Mouse (Mus musculus): Measurements from ENCODE around the gene Wdr95. TPM values are rescaled to one million over a fixed set of nuclear protein-coding genes. Genes with fewer than 3 reads are reported as not detected.
A peak's percentile ranks its signal among the peaks of the same experiment; 100 is the strongest.

Wdr95 gene
- polyA plus RNA-seq, 1 experiment from 2014 or later = 0.08 TPM

DNA sequence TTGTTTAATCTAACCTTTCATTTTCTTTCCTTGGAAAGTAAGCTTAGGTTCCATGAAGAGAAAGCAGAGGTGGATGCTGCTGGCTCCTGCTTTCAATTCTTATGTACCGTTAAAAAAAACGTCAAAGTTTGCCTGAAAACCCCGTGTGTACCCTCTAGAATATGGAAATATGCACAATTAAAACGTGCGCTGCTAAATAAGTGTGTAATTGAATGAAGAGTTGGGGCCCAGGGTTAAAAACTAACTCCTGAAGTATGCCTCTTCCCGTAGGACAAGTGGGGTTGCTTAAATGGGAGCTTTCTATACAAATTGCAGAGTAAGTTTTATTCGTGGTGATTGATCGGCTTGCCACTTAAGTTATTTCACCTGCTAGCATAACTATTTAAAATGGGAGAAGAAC is 108.8 kb downstream of the Wdr95 start:
- Histone ChIP-seq H3K9ac (replicated peaks) (peak overlapping the region; percentile 59), H3K27me3 (no peaks in the 10 kb centered on the region), H3K4me3 (peak overlapping the region; percentile 71), H3K4me2 (replicated peaks) (peak overlapping the region; percentile 73), H3K9me3 (no peaks in the 10 kb centered on the region), H3K27ac (replicated peaks) (no peak overlapping the region), H3K36me3 (peaks cover 13% of the 10 kb centered on the region), H3K4me1 (peaks cover 29% of the 10 kb centered on the region)
- 63% methylated on average over 8 of the region's 8 CpGs for WGBS
- no peak for ATAC-seq (ENCODE audit: low FRiP score, low read depth)

GRCm38 (mm10) chr5:149641277-149641892 is 112.9 kb downstream of the Wdr95 start:
- WGBS = 89% methylated on average over 8 of the region's 8 CpGs

DNA sequence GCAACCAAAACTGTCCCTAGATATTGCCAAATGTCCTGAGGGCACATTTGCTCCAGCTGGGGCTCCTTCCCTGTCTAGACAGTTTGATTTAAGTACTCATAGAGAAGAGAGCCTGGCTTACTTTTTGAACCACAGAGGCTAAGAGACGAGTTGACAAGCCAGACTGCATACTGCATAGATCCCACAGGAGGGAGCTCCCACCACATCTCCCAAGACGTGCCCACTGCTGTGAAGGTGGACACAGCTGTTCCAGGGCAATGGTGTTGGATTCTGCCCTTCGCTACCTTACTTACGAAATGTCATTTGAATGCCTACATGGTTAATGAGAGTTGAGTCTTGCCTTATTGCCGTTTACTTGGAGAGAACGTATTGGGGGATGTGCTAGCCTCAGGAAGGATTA is 113.9 kb downstream of the Wdr95 start:
- Histone ChIP-seq H3K9ac (replicated peaks) (no peak overlapping the region), H3K36me3 (no peaks in the 10 kb centered on the region), H3K27ac (replicated peaks) (no peak overlapping the region), H3K4me3 (no peak overlapping the region), H3K9me3 (no peaks in the 10 kb centered on the region), H3K4me2 (replicated peaks) (no peak overlapping the region), H3K4me1 (peaks cover 1% of the 10 kb centered on the region; the same call in 1 of the 2 replicates), H3K27me3 (no peaks in the 10 kb centered on the region)
- WGBS = 58% methylated on average over 6 of the region's 6 CpGs
- ATAC-seq (ENCODE audit: low FRiP score, low read depth) = no peak

More at GRCm38 (mm10) chr5:149641277-149641892, 112.9 kb downstream of the Wdr95 start:
- H3K4me1 ChIP-seq = peaks cover 3% of the 10 kb centered on the region; the same call in 1 of the 2 replicates
- H3K9ac ChIP-seq (replicated peaks) = no peak overlapping the region
- H3K9me3 ChIP-seq = no peaks in the 10 kb centered on the region
- H3K27me3 ChIP-seq = no peaks in the 10 kb centered on the region
- H3K4me2 ChIP-seq (replicated peaks) = no peak overlapping the region
- no peak for ATAC-seq (ENCODE audit: low FRiP score, low read depth)
- H3K27ac ChIP-seq (replicated peaks) = no peak overlapping the region
- no peak overlapping the region for H3K4me3 ChIP-seq
- no peaks in the 10 kb centered on the region for H3K36me3 ChIP-seq

DNA sequence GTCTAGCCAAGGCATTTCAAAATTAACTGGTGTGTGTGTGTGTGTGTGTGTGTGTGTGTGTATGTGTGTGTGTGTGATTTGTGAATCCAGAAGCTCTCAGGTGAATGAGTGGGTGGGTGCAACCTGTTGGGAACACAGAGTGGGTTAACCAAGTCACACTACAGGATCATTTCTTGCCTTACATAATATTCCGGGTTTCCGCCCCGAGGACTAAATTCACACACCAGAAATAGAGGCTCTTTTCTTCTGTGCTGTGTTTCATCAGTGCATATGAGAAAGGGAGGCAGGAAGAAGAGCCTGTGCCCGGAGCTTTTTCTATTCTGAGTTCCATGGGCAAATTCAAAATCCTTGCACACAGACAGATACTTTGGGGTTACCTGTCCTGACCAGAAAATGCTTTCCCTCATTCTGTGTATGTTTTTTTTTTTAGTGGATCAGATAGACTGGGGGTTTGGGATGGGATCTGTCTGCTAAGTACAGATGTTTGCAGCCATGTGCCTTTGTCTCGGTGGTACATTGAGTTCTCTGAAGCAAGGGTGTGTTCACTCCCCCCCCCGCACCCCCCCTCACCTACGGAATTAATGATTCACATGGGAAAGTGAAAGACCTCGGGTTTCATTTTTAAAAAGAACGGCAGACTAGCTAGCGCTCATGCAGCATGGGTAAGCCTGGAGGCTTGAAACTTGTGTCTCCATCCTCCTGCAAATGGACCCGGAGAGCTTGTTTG is 114.5 kb downstream of the Wdr95 start:
- Histone ChIP-seq H3K27ac (replicated peaks) (no peak overlapping the region), H3K4me3 (no peak overlapping the region), H3K9me3 (no peaks in the 10 kb centered on the region), H3K4me2 (replicated peaks) (no peak overlapping the region), H3K4me1 (no peaks in the 10 kb centered on the region), H3K27me3 (no peaks in the 10 kb centered on the region), H3K36me3 (no peaks in the 10 kb centered on the region), H3K9ac (replicated peaks) (no peak overlapping the region)
- WGBS = 85% methylated on average over 11 of the region's 11 CpGs
- ATAC-seq (ENCODE audit: low FRiP score, low read depth) = no peak

GRCm38 (mm10) chr5:149647367-149648115 is 119.1 kb downstream of the Wdr95 start:
- Histone ChIP-seq H3K36me3 (no peaks in the 10 kb centered on the region), H3K9me3 (no peaks in the 10 kb centered on the region), H3K27me3 (0 out of 2 replicates have a peak, but pooled peaks cover 9% of the 10 kb centered on the region), H3K4me2 (replicated peaks) (no peak overlapping the region), H3K4me3 (no peak overlapping the region), H3K27ac (replicated peaks) (no peak overlapping the region), H3K9ac (replicated peaks) (no peak overlapping the region), H3K4me1 (peaks cover 3% of the 10 kb centered on the region; the same call in 1 of the 2 replicates)
- WGBS = 68% methylated on average over 8 of the region's 8 CpGs
- peak; percentile 50; the same call in 1 of the 2 replicates for ATAC-seq (ENCODE audit: low FRiP score, low read depth)

DNA sequence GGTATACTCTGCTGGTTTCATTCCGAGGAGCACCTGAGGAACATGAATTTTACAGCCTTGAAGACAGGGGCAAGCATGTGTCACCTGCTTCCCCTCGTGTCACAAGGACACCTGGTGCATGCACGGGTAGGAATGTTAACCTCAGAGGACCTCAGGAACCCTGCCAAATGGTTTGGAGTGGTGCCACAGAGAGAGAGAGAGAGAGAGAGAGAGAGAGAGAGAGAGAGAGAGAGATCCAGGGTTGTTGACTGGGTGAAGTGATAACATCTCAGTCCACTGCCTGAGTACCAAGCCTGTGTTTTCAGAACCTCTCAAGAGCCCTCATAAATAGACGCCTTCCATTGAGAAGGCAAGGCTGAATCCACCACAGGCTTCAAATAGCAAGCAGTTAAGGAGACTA is 119.7 kb downstream of the Wdr95 start:
- Histone ChIP-seq H3K4me3 (no peak overlapping the region), H3K9ac (replicated peaks) (no peak overlapping the region), H3K4me2 (replicated peaks) (no peak overlapping the region), H3K4me1 (peaks cover 3% of the 10 kb centered on the region; the same call in 1 of the 2 replicates), H3K27ac (replicated peaks) (no peak overlapping the region), H3K27me3 (0 out of 2 replicates have a peak, but pooled peaks cover 9% of the 10 kb centered on the region), H3K36me3 (no peaks in the 10 kb centered on the region), H3K9me3 (no peaks in the 10 kb centered on the region)
- ATAC-seq (ENCODE audit: low FRiP score, low read depth) = no peak
- 81% methylated on average over 4 of the region's 4 CpGs for WGBS

DNA sequence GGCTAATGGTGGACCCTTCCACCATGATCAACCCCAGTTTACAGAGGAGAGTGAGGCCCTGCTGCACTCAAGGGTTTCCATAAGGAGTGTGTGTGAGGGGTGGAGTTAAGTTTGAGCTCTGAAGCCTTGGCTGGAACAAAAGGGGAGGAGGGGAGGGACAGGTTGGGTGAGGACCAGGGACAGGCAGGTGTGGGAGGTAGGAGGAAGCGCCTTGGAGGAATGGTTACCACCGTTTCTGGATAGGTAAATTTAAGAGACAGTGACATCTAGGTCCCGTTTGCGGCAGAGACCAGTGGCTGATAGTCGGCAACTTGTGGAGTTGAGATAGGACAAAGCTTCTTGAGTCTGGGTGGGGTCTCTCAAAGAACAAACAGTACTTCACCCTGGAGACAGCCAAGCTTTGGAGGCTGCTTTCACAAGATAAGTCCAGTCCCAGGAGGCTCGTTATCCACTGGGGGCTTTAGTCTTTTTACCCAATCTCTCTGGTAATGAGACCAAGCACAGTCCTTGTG is 120.5 kb downstream of the Wdr95 start:
- Histone ChIP-seq H3K9ac (replicated peaks) (no peak overlapping the region), H3K27ac (replicated peaks) (no peak overlapping the region), H3K36me3 (no peaks in the 10 kb centered on the region), H3K9me3 (no peaks in the 10 kb centered on the region), H3K27me3 (0 out of 2 replicates have a peak, but pooled peaks cover 9% of the 10 kb centered on the region), H3K4me2 (replicated peaks) (no peak overlapping the region), H3K4me1 (peaks cover 3% of the 10 kb centered on the region; the same call in 1 of the 2 replicates), H3K4me3 (no peak overlapping the region)
- ATAC-seq (ENCODE audit: low FRiP score, low read depth) = no peak
- WGBS = 76% methylated on average over 6 of the region's 6 CpGs

DNA sequence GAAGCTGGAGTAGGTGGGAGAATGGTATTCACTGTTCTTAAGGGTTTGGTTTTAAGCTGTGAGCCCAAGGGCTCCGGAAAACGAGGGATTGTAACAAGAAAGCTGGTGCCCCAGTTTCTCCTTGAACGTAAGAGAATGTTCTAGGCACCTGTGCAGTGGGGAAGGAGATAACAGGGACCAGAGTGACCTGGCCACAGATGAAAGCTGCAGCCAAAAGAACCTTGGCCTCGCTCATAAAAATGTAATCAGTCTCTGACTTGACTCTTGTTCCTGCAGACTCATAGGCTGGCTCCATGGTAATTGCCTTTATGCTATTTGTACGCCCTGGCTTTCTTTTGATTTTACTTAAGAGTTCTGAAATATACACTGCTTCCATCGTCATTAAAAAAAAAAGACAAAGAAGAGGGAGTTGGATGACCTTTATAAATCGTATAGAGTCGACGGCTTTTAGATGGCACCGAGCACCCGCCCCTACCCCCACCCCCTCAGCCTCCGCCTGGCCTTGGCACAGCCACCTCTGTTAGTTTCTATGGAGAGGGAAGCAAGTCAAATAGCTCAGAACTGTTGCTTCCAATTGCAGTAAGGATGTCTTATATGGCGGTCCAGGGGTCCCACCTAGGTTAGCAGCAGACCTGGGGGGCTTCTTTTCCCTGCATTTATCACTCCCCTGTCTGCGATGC is 121.2 kb downstream of the Wdr95 start:
- WGBS = 83% methylated on average over 14 of the region's 14 CpGs
- no peak overlapping the region for H3K27ac ChIP-seq (replicated peaks)
- no peaks in the 10 kb centered on the region for H3K9me3 ChIP-seq
- 0 out of 2 replicates have a peak, but pooled peaks cover 9% of the 10 kb centered on the region for H3K27me3 ChIP-seq
- no peak overlapping the region for H3K4me2 ChIP-seq (replicated peaks)
- no peaks in the 10 kb centered on the region for H3K36me3 ChIP-seq
- no peak for ATAC-seq (ENCODE audit: low FRiP score, low read depth)
- no peak overlapping the region for H3K9ac ChIP-seq (replicated peaks)
- H3K4me3 ChIP-seq = no peak overlapping the region
- H3K4me1 ChIP-seq = peaks cover 3% of the 10 kb centered on the region; the same call in 1 of the 2 replicates

DNA sequence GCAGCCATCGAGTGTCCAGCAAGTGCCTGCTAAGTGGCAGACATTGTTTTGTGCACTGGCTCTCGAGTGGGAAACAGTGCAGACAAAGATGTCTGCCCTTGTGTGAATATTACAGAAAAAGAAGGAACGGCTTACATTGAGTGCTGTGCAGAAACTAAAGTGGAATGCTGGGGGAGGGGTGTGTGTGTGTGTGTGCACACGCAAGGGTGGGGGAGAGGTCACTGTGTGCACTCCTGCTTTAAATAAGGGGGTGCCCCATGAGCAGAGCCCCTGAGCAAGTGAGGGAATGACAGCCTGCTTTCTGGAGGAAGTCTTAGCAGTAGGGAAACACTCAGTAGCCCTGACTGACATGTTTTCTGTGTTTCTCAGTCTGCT is 121.7 kb downstream of the Wdr95 start:
- H3K4me1 ChIP-seq = peaks cover 3% of the 10 kb centered on the region; the same call in 1 of the 2 replicates
- no peak overlapping the region for H3K27ac ChIP-seq (replicated peaks)
- 0 out of 2 replicates have a peak, but pooled peaks cover 9% of the 10 kb centered on the region for H3K27me3 ChIP-seq
- H3K36me3 ChIP-seq = no peaks in the 10 kb centered on the region
- H3K9ac ChIP-seq (replicated peaks) = no peak overlapping the region
- 57% methylated on average over 4 of the region's 4 CpGs for WGBS
- H3K4me3 ChIP-seq = no peak overlapping the region
- no peaks in the 10 kb centered on the region for H3K9me3 ChIP-seq
- ATAC-seq (ENCODE audit: low FRiP score, low read depth) = no peak
- H3K4me2 ChIP-seq (replicated peaks) = no peak overlapping the region

- no peak for ATAC-seq (ENCODE audit: low FRiP score, low read depth)
- H3K36me3 ChIP-seq = no peaks in the 10 kb centered on the region
- H3K9me3 ChIP-seq = no peaks in the 10 kb centered on the region
- WGBS = 91% methylated on average over 9 of the region's 9 CpGs
- H3K27ac ChIP-seq (replicated peaks) = no peak overlapping the region
- H3K4me1 ChIP-seq = peaks cover 3% of the 10 kb centered on the region; the same call in 1 of the 2 replicates
- no peaks in the 10 kb centered on the region for H3K27me3 ChIP-seq
- H3K9ac ChIP-seq (replicated peaks) = no peak overlapping the region
- no peak overlapping the region for H3K4me2 ChIP-seq (replicated peaks)
- H3K4me3 ChIP-seq = no peak overlapping the region
Observed at GRCm38 (mm10) chr5:149655636-149656035, 127.2 kb downstream of the Wdr95 start.

DNA sequence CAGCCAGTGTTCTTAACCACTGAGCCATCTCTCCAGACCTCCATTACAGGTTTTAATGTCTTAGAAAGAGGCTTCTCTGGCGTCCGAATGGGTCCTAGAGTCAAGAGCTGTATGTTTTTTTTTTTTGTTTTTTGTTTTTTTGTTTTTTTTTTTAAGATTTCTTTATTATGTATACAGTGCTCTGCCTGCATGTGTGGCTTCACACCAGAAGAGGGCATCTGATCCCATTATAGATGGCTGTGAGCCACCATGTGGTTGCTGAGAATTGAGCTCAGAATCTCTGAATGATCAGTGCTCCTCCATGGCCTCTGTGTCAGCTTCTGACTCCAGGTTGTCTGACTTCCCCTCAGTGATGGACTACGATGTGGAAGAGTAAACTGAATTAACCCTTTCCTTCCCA is 129.5 kb downstream of the Wdr95 start:
- Histone ChIP-seq H3K4me3 (no peak overlapping the region), H3K4me2 (replicated peaks) (no peak overlapping the region), H3K9me3 (0 out of 2 replicates have a peak, but pooled peaks cover 3% of the 10 kb centered on the region), H3K36me3 (no peaks in the 10 kb centered on the region), H3K27me3 (no peaks in the 10 kb centered on the region), H3K27ac (replicated peaks) (no peak overlapping the region), H3K9ac (replicated peaks) (no peak overlapping the region), H3K4me1 (peaks cover 3% of the 10 kb centered on the region; the same call in 1 of the 2 replicates)
- ATAC-seq (ENCODE audit: low FRiP score, low read depth) = no peak
- WGBS = 63% methylated on average over 3 of the region's 3 CpGs

Data from midbrain, embryonic 12.5 days (tissue).